In genomic region chr11:32505091-32505739, GRCm38 (mm10) we compare ENCODE assay signal across 19 mouse cellular contexts. TPM values are rescaled to one million over a fixed set of nuclear protein-coding genes. Genes with fewer than 3 reads are reported as not detected.
A peak's percentile ranks its signal among the peaks of the same experiment; 100 is the strongest.
DNase-seq lines count a peak whose midpoint lies in the region; ATAC-seq lines count a peak whose summit lies in the region.
"Had no signal": no experiment of that assay in that cellular context is flagged by ENCODE, and none has a peak within 500 bp of the region (broad histone marks: within the 10 kb centered on the region; RNA-seq: fewer than 3 reads in every experiment).

No protein-coding gene starts in this region.

- 0 out of 2 replicates have a peak, but pooled peaks have one; percentile 46 for ATAC-seq in kidney, embryonic 14.5 days (ENCODE audit: low FRiP score, low TSS enrichment)
- ATAC-seq in midbrain, embryonic 11.5 days (ENCODE audit: low FRiP score): no peak
- no peak for ATAC-seq in midbrain, embryonic 14.5 days (ENCODE audit: low FRiP score, low TSS enrichment)
- ATAC-seq: inflammation-experienced regulatory T-cells, adult 6 months; midbrain, embryonic 15.5 days had no signal

- H3K4me1 ChIP-seq in kidney, embryonic 14.5 days (ENCODE audit: control insufficient read depth, insufficient read depth, low read length): no peaks in the 10 kb centered on the region
- H3K4me1 ChIP-seq in midbrain, embryonic 11.5 days (ENCODE audit: control insufficient read depth, insufficient read depth, low read length): no peaks in the 10 kb centered on the region
- no peaks in the 10 kb centered on the region for H3K4me1 ChIP-seq in midbrain, embryonic 14.5 days (ENCODE audit: control insufficient read depth, insufficient read depth, low read length)
- H3K4me1 ChIP-seq: midbrain, embryonic 15.5 days; stomach, embryonic 15.5 days had no signal

- no peak overlapping the region for H3K27ac ChIP-seq in kidney, embryonic 14.5 days (ENCODE audit: low read depth, low read length)
- no peak overlapping the region for H3K27ac ChIP-seq in midbrain, embryonic 11.5 days (ENCODE audit: low read depth, low read length)
- H3K27ac ChIP-seq in midbrain, embryonic 14.5 days (replicated peaks; ENCODE audit: low read depth, low read length): no peak overlapping the region
- H3K27ac ChIP-seq: liver, embryonic 14.5 days; macrophage; midbrain, embryonic 15.5 days; stomach, embryonic 15.5 days had no signal

- 64% methylated on average over 7 of the region's 7 CpGs for WGBS in kidney, embryonic 14.5 days
- WGBS in midbrain, embryonic 11.5 days: 86% methylated on average over 7 of the region's 7 CpGs
- WGBS in midbrain, embryonic 14.5 days: 89% methylated on average over 7 of the region's 7 CpGs

- H3K27me3 ChIP-seq in kidney, embryonic 14.5 days (ENCODE audit: control insufficient read depth, insufficient read depth, low read length): no peaks in the 10 kb centered on the region
- no peaks in the 10 kb centered on the region for H3K27me3 ChIP-seq in midbrain, embryonic 11.5 days (ENCODE audit: control insufficient read depth, insufficient read depth, low read length)
- no peaks in the 10 kb centered on the region for H3K27me3 ChIP-seq in midbrain, embryonic 14.5 days (ENCODE audit: control insufficient read depth, insufficient read depth, low read length)
- H3K27me3 ChIP-seq: midbrain, embryonic 15.5 days; stomach, embryonic 15.5 days had no signal

- H3K4me3 ChIP-seq in kidney, embryonic 14.5 days (ENCODE audit: low read length): no peak overlapping the region
- no peak overlapping the region for H3K4me3 ChIP-seq in midbrain, embryonic 11.5 days (ENCODE audit: low read depth, low read length)
- H3K4me3 ChIP-seq in midbrain, embryonic 14.5 days (replicated peaks; ENCODE audit: low read depth, low read length): no peak overlapping the region
- H3K4me3 ChIP-seq: midbrain, embryonic 15.5 days; stomach, embryonic 15.5 days had no signal

- H3K4me2 ChIP-seq in kidney, embryonic 14.5 days (replicated peaks; ENCODE audit: low read depth, low read length): no peak overlapping the region
- no peak overlapping the region for H3K4me2 ChIP-seq in midbrain, embryonic 11.5 days
- no peak overlapping the region for H3K4me2 ChIP-seq in midbrain, embryonic 14.5 days (ENCODE audit: low read length)
- H3K4me2 ChIP-seq: midbrain, embryonic 15.5 days; stomach, embryonic 15.5 days had no signal

- H3K9ac ChIP-seq in kidney, embryonic 14.5 days (ENCODE audit: low read depth, low read length): no peak overlapping the region
- H3K9ac ChIP-seq in midbrain, embryonic 11.5 days (ENCODE audit: low read length): no peak overlapping the region
- no peak overlapping the region for H3K9ac ChIP-seq in midbrain, embryonic 14.5 days (replicated peaks; ENCODE audit: low read length)
- H3K9ac ChIP-seq: liver, embryonic 14.5 days; midbrain, embryonic 15.5 days; stomach, embryonic 15.5 days had no signal

- H3K9me3 ChIP-seq in kidney, embryonic 14.5 days (ENCODE audit: control insufficient read depth, low read length): no peaks in the 10 kb centered on the region
- no peaks in the 10 kb centered on the region for H3K9me3 ChIP-seq in midbrain, embryonic 11.5 days (ENCODE audit: control insufficient read depth, low read length)
- H3K9me3 ChIP-seq in midbrain, embryonic 14.5 days (ENCODE audit: control insufficient read depth, low read length): no peaks in the 10 kb centered on the region
- H3K9me3 ChIP-seq: midbrain, embryonic 15.5 days; stomach, embryonic 15.5 days had no signal

- peak; percentile 38 to 55 for DNase-seq in frontal cortex, adult 2 months (ENCODE audit: extremely low spot score in 1 of 2, low spot score in 1 of 2)
- DNase-seq in frontal cortex, postnatal 10 days (ENCODE audit: low spot score in 2 of 2): no peak
- no peak for DNase-seq in kidney, adult 8-10 months
- DNase-seq in midbrain, embryonic 11.5 days (ENCODE audit: low spot score, missing footprints): peak; percentile 79
- no peak for DNase-seq in midbrain, embryonic 14.5 days
- DNase-seq in yolk sac, embryonic 10.5 days (ENCODE audit: low spot score): peak; percentile 50
- DNase-seq in urinary bladder, postnatal 36 days (ENCODE audit: low spot score in 2 of 2): no peak
- DNase-seq: adrenal gland, adult 2 months; cerebellum, adult 9-11 months; kidney, postnatal 4 days; layer of hippocampus, postnatal 36 days; right cerebral cortex, postnatal 4 days; thymus, postnatal 14 days had no signal

- H3K36me3 ChIP-seq in kidney, embryonic 14.5 days (ENCODE audit: control insufficient read depth, insufficient read depth, low read length): peaks cover 9% of the 10 kb centered on the region; the same call in 1 of the 2 replicates
- no peaks in the 10 kb centered on the region; the same call in 1 of the 2 replicates for H3K36me3 ChIP-seq in midbrain, embryonic 11.5 days (ENCODE audit: control insufficient read depth, insufficient read depth, low read length)
- peaks cover 13% of the 10 kb centered on the region; the same call in 1 of the 2 replicates for H3K36me3 ChIP-seq in midbrain, embryonic 14.5 days (ENCODE audit: control insufficient read depth, insufficient read depth, low read length)
- H3K36me3 ChIP-seq: midbrain, embryonic 15.5 days had no signal

RNA-seq across cellular contexts. Expression of gene Efcab9, which starts 26.7 kb away (rescaled TPM):
- 0.34 and 0.64 TPM in 2 replicates for polyA plus RNA-seq in frontal cortex, adult 2 months (2012; rRNA removed)
- polyA plus RNA-seq in kidney, embryonic 14.5 days (2014; fragmentation: Nextera tagmentation; extraction: Ambion mirVana): 0.43 and 0.46 TPM in 2 replicates
- 0.23 TPM in 1 of 2 replicates, not detected in the other for polyA plus RNA-seq in midbrain, embryonic 11.5 days (2014; fragmentation: Nextera tagmentation; extraction: Ambion mirVana)
- 0.47 TPM in 1 of 2 replicates, not detected in the other for polyA plus RNA-seq in midbrain, embryonic 14.5 days (2014; fragmentation: Nextera tagmentation; extraction: Ambion mirVana)
- polyA plus RNA-seq: adrenal gland, adult 2 months; macrophage; midbrain, embryonic 15.5 days had no signal

RNA-seq across cellular contexts. Expression of gene Stk10, which starts 27.9 kb away (rescaled TPM):
- 4.2 and 4.6 TPM in 2 replicates for polyA plus RNA-seq in frontal cortex, adult 2 months (2012; rRNA removed)
- polyA plus RNA-seq in kidney, embryonic 14.5 days (2014; fragmentation: Nextera tagmentation; extraction: Ambion mirVana): 3.5 TPM in 2 replicates
- polyA plus RNA-seq in midbrain, embryonic 11.5 days (2014; fragmentation: Nextera tagmentation; extraction: Ambion mirVana): 0.58 and 0.67 TPM in 2 replicates
- polyA plus RNA-seq in midbrain, embryonic 14.5 days (2014; fragmentation: Nextera tagmentation; extraction: Ambion mirVana): 1.4 and 1.6 TPM in 2 replicates

RNA-seq across cellular contexts. Expression of gene Ubtd2, which starts 50.0 kb away (rescaled TPM):
- polyA plus RNA-seq in frontal cortex, adult 2 months (2012; rRNA removed): 24.0 and 25.4 TPM in 2 replicates
- 47.9 and 61.5 TPM in 2 replicates for polyA plus RNA-seq in kidney, embryonic 14.5 days (2014; fragmentation: Nextera tagmentation; extraction: Ambion mirVana)
- 67.7 and 71.6 TPM in 2 replicates for polyA plus RNA-seq in midbrain, embryonic 11.5 days (2014; fragmentation: Nextera tagmentation; extraction: Ambion mirVana)
- polyA plus RNA-seq in midbrain, embryonic 14.5 days (2014; fragmentation: Nextera tagmentation; extraction: Ambion mirVana): 57.0 and 63.8 TPM in 2 replicates

Comparison
In these comparisons a context has a peak if more than half of its experiments do, and no peak if none do; other contexts are left out.
1. DNase-seq: peak in frontal cortex, adult 2 months (2 of 2), midbrain, embryonic 11.5 days (single experiment) and yolk sac, embryonic 10.5 days (single experiment); none in frontal cortex, postnatal 10 days (0 of 2), kidney, adult 8-10 months (0 of 2), midbrain, embryonic 14.5 days (single experiment) and urinary bladder, postnatal 36 days (0 of 2).